Mouse (Mus musculus) CH12F3 (cell line): ENCODE results near the gene Dnah6.

Experiments used
- in situ Hi-C: fragments of 300-500 bp; cut with MboI; formaldehyde crosslinking; loops from 2 replicates; pipeline ENCODE4 v1.14.3; 2020; ENCODE audit warnings: low sequenced_read_pairs

Dnah6 gene

DNA sequence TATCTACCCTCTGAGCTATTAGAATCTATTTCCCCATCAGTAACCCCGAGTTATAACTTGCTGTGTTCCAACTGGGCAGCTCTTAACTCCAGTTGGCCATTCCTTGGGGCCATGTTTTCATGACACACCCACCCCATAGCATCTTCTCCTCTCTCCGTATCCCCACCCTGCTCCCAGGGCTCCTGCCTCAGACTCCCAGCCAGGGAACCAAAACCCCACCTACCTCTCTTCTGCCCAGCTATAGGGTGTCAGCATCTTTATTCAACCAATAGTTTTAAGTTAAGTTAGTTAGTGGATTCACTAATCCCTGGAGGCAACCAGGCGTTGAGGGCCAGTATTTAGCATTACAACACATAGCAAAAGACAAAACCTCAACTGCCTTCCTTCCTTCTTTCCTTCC is 7.4 kb upstream of the Dnah6 start:
- in situ Hi-C loops = loop anchor here (10.0 kb wide), 2 partner anchors 204 to 284 kb away; no protein-coding TSS in a partner anchor

DNA sequence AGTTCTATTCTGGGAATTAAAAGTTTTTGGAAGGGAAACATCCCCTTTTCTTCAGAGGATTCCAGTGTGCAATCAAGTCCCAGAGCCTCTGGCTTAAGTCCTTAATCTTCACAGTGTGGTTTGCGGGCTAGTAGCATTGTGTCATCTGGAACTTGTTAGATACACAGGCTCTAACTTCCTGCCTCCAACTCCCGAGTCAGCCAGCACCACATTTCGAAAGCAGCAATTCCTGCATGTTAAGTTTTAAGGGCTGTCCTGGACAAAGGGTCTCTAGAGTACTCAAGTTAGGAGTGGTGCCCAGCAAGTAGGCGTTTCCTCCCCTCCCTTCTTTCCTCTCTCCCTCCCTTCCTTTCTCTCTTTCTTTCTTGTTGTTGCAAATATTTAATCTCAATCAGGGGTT is 7.0 kb upstream of the Dnah6 start:
- in situ Hi-C loops = loop anchor here (10.0 kb wide), 2 partner anchors 204 to 284 kb away; no protein-coding TSS in a partner anchor

DNA sequence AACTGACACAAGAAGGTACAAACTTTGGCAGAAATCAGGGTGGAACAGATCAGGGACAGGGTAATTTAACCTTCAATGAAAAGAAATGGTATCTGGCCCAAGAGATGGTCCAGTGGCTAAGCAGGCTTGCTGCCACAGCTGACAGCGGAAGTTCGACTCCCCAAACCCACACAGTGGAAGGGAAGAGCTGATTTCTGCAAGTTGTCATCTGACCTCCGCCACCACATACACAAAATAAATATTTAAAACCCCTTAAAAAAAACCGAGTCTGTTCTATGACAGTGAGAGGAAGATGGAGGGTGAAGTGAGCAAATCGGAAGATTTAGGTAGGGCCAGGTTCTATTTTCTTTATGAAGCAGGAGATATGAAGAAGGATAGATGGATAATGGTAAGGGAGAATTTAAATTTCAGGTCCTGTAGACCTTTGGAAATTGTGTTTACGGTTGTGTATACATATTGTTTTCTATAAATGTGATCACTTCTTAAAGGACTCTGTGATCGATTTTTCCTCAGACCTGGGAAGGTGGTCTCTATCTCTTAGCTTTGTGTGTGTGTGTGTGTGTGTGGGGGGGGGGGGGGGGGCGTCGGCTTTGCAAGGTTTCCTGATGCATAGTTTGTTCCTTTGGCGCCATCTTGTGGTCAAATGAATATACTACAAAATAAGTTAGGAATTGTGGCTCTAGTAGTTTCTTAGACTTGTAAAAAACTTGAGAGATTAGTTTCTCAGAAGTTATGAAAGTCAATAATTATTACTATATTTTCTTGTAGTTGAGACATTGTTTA is 6.1 kb upstream of the Dnah6 start:
- in situ Hi-C loops = loop anchor here (10.0 kb wide), 2 partner anchors 203 to 283 kb away; no protein-coding TSS in a partner anchor

DNA sequence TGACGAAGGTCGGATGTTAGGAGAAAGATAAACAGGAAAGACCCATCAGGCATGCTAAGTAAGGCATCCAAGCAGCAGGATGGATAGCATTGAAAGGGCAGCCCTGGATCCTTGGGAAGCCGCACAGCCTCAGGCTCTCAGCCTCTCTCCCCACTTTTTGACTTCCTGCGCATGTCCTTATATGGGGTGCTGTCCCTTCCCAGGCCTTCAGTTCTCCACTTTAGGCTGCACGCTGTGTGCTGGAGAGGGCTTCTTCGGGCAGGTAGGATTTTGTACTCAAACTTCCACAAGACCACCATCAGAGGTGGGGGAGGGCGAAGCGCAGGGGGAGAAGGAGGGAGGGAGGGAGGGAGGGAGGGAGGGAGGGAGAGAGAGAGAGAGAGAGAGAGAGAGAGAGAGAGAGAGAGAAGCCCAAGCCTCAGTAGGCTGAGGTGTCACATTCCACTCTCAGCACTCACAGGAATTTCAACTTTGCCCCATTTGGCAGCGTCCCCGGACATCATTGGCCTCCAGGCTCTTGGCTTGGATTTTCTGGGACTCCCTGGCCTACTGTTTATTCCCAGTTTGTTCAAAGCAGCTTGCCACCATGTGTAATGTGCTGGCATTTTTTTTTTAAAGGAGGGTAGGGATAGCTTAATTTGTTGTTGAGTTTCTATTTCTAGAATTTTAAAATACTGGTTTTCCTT is 1.5 kb upstream of the Dnah6 start:
- in situ Hi-C loops = loop anchor here (10.0 kb wide), 2 partner anchors 198 to 278 kb away; no protein-coding TSS in a partner anchor

DNA sequence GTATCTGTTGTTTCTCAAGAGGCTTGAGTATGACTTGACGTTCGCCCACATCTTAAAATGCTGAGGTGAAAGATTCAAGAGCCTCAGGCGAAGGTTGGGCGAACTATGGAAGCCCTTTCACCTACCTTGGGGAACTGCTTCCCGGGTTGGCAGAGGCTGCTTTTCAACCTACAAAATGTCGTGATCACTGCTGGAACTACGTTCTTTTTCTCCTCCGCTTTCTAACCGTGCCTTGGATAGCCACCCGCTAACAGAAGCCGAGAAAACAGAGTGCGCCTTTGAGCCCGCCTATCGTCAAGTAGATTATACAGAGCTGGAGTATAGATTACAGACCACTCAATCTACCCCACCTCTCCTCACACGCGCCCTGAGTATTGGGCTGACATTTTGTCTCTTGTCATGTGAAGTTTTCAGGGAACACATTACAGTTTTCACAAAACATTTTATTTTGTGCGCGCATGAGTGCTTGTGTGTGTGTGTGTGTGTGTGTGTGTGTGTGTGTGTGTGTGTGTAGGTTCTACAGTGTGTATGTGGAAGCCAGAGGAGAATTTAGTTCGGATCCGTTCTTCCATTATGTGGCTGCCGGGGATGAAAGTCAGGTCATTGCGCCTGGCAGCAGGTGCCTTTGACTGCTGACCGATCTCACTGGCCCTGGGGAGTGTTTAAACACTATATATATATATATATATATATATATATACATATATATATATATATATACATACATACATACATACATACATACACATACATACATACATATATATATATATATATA is 696 bp upstream of the Dnah6 start:
- in situ Hi-C loops = loop anchor here (10.0 kb wide), 2 partner anchors 197 to 277 kb away; no protein-coding TSS in a partner anchor

DNA sequence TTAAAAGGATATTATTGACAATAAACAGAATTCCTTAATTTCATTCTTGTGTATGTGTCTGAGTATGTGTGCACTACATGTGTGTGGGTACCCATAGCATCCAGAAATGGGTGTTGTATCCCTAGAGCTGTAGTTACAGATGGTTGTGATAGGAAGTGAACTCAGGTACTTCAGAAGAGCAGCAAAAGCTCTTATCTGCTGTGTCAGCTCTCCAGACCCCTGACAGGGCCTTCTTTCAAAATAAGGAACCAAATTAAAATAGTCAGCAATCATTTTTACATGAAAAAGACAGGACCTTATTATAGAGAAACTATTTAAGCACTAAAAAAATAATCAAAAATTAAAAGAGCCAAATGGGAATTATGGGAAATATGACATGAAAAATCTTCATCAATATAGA is 9.8 kb downstream of the Dnah6 start:
- in situ Hi-C loops = no loop called here

DNA sequence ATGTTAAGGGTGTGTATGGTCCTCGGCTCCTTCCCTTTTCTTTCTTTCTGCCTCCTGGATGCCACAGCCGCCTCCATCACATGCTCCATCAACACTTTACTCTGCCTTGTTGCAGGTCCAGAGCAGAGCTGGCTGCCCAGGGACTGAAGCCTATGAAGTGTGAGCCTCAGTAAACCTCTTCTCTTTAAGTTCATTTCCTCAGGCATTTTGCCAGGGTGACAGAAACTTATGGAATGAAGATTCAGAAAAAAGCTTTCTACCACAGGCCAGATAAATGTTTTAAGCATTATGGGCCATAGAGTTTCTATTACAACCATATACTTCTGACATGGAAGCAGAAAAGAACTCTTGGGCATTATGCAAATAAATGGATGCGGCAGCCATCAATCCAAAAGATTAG is 10.4 kb downstream of the Dnah6 start:
- in situ Hi-C loops = no loop called here

DNA sequence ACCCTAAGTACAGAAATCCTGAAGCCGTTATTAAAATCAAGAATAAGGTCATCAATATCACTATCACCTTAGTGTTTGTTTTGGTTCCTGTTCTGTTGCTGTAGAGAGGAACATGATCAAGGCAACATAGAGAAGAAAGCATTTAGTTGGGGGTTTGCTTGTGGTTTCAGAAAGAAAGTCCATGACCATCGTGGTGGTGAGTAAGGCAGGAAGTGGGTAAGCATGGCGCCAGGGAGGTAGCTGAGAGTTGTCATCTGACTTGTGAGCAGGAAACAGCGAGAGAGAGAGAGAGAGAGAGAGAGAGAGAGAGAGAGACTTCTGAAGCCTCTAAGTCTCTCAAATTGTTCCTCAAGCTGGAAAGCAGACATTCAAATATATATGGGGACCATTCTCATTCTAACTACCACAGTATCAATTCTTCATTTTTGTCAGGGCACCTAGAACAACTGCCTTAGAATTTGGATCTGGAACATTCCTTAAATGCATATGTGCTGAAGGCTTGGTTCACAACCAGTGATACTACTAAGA is 10.9 kb downstream of the Dnah6 start:
- in situ Hi-C loops = no loop called here

DNA sequence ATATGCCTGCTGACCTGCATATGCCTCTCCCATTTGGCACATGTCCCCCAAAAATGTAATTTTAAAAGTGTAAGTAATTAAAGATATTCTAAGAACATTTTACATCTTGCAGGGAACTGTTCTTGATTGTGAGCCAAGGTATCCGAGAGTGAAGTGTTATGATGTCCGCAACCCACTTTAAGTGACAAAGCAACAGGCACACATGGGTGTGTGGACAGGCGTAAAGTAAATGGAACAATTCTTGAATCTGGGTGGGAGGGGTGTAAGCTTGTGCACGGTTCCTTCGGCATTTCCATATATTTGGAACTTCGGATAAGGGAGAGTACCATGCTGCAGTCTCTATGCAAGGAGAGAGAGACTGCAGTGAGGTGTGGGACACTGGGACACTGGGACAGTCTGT is 11.9 kb downstream of the Dnah6 start:
- in situ Hi-C loops = no loop called here

DNA sequence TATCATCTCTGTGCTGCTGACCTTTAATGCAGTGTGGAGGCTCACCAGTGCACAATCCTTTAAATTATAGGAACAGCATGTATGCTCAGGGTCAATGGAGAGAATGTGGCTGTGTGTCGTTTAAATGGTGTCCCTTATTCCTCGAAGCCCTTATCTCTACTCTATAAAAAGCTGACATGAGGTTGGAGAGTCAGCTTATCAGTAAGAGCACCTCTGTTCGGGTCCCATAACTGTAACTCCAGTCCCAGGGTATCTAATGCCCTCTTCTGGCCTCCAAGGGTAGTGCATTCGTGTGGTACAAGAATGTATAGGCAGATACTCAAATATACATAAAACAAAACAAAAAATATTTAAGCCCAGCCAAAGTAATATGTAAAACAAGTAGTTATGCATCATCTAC is 16.5 kb downstream of the Dnah6 start:
- in situ Hi-C loops = no loop called here

DNA sequence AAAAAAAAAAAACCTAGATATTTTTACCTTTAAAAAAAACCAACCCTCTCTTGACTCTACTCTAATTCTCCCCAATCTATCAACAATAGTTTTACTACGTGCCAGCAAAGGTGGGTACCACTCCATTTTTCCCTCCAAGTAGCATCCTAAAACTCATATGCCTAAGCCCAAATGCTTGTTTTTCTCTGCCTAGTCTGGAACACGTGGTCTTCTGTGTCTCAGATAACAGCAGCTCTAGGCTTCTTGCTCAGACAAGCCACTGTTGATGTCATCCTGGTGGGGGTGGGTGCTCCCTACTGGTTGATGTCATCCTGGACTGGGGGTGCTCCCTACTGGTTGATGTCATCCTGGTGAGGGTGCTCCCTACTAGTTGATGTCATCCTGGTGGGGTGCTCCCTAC is 17.7 kb downstream of the Dnah6 start:
- in situ Hi-C loops = no loop called here

DNA sequence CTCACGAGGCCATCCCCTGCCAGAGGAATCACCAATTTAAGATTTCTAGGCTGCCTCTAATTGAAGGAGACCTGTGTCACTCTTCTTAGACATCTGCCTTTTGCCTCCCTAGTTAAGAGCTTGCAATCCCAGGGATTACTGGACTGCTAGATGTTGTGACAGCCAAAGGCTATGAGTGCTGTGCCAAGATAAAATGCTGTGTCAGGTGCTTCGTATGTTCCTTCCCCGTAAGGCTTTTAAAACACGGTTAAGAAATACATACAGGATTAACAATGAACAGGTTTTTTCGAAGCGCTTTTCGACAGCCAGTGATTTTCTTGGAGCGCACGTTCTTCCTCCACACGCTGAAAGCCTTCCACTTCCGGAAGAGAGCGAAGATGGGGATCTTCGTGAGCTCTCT is 26.2 kb downstream of the Dnah6 start:
- in situ Hi-C loops = no loop called here

DNA sequence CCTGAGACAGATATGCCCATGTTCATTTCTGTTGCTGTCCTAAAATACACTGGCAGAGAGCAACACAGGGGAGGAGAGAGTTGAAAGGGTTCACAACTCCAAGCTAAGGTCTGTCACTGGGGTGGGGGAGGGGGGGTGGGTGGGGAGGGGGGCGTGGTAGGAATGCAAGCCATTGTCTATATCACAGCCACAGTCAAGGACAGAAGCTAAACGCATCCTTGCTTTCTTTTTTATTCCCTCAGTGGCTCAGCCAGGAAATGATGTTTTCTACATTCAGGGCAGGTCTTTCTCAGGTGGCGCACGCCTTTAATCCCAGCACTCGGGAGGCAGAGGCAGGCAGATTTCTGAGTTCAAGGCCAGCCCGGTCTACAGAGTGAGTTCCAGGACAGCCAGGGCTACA is 30.7 kb downstream of the Dnah6 start:
- in situ Hi-C loops = no loop called here

DNA sequence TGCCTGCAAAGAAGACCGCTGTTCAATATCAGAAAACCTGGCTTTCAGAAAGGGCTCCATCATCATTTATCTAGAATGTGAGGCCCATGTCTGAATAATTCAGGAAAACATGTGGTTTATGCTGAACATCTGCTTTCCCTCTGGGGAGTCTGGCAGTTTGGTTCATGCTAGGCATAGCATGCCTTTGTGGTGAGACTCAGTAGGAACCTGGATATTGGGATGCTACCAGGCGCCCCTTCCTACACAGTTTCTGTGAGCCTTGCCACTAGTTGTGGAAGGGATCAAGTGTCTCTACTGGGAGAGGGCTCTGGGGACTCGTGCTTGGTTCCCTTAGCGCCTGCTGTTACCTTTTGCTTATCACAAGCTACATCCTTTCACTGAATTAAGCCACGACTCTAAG is 37.2 kb downstream of the Dnah6 start:
- in situ Hi-C loops = no loop called here

DNA sequence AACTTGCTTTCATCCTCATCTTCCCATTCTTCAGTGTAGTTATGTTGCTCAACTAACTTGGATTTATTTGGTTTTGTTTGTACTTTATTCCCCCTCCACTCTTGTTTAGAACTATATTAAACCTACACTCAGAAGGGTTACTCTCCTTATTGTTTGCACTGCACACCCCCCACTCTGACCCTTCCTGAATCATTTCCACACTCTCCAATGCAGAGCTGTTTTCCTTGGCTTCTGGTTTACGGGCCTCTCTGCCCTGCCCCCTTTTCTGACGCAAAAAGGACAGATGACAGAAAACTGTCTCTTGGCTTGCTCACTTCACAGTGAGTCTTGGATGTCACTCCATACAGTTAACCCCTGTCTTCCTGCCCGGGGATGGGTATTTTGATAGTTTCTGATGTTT is 38.5 kb downstream of the Dnah6 start:
- in situ Hi-C loops = no loop called here

DNA sequence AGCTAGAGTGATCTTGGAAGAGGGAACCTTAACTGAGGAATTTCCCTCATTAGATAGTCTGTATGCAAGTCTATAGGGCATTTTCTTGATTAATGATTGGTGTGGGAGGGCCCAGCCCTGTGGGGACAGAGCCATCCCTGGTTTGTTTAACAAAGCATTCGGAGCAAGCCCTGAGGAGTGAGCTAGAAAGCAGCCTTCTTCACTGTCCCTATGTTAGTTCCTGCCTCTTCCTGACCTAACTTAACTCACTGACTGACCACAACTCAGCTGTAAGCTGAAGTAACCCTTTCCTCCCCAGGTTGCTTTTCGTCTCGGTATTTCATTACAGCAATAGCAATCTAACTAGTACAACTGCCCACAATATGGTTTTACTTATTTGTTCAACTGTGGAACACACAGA is 39.0 kb downstream of the Dnah6 start:
- in situ Hi-C loops = no loop called here

DNA sequence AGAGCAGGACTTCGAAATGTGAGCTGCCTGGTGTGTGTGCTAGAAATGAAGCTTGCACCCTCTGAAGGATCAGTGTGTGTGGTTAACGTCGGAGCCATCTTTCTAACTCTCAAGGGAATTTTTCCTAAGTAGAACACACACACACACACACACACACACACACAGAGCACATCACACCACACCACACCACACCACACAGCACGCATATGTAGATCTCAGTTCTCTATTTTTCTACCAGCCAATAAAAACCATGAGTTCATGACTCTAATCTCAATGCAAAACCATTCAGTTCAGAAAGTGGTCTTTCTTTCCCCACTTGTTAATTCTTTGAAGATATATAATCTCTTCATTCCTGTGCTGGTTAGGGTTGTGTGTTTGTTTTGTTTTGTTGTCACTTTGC is 39.4 kb downstream of the Dnah6 start:
- in situ Hi-C loops = no loop called here

DNA sequence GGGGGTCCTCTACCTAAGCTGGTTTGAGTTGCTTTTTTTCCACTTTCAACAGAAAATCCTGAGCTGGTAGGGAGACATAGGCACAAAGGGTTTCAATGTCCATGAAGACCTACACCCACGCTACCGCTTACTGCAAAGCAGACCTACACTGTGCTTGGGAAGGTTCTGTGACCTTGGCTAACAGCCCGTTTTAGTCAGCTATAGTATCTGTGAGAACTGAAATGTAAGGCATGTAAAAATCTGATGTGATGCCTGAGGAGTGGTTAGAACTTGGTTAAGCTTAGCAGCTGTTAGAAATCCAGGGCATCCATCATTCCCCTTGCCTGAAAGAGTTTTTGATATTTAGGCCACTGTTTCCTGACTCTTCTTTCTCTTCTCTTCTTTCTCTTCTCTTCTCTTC is 46.3 kb downstream of the Dnah6 start:
- in situ Hi-C loops = no loop called here

DNA sequence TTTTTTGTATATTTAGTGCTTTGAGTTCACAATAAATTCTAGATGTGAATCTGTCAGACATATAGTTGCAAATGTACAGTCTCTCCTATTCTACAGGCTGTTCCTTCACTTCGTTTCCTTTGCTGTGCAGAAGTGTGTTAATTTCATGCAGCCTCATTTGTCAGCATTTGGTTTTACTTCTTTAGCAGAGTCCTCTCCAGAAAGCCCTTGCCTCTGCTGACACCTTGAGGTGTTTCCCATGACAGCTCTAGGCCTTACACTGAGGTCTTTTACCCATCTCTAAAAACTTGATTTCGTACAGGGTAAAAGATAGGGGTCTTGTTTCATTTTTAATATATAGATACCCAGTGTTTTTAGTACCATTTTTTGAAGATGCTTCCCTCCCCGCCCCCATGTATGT is 54.2 kb downstream of the Dnah6 start:
- in situ Hi-C loops = loop anchor here (25.0 kb wide), 1 partner anchor 230 kb away; no protein-coding TSS in a partner anchor

DNA sequence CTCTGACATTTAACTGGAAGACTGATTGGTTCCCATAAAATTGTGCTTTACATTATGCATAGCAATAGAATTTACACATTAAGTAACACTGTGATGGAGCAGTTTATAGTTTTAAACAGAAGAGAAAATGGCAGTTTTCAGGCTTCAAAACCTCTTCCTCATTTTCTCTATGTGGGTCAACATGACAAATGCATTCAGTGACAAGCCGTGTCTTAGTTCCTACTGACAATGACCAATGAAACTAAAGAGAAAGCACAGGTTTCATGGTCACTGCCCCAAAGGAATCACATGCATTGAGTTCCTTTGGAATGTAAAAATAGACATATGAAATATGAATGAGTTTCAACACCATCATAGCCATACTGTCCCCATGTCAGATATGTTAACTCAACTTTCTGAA is 58.5 kb downstream of the Dnah6 start:
- in situ Hi-C loops = loop anchor here (25.0 kb wide), 1 partner anchor 226 kb away; no protein-coding TSS in a partner anchor

DNA sequence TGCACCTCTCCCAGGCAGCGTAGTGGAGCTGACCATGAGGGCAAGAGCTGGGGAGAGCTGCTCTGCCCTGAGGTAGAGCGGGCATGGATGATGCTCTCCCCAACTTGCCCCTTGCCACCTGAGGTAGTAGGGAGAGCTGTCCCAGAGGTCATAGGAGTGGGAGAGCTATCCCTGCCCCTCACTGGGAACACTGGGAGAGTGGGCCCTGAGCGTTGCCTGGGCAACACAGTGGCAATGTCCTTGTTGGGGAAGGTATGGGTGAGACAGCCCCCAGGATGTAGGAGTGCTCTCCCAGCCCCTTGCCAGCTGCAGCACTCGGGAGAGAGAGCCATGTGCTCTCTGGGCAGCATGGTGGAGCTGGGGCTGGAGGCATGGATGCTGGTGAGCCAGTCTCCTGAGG is 60.1 kb downstream of the Dnah6 start:
- in situ Hi-C loops = loop anchor here (25.0 kb wide), 1 partner anchor 224 kb away; no protein-coding TSS in a partner anchor
